Mouse (Mus musculus): ENCODE results near the gene Dgkd. TPM values are rescaled to one million over a fixed set of nuclear protein-coding genes. Genes with fewer than 3 reads are reported as not detected.
A peak's percentile ranks its signal among the peaks of the same experiment; 100 is the strongest.

Gene Dgkd
- total RNA-seq, 2 experiments from 2014 or later: 56.9 to 62.1 TPM

GRCm38 (mm10) chr1:87879494-87880325 is 26.6 kb downstream of the Dgkd start:
- intact Hi-C loops (cut with DNase I): loop anchor here (1.0 to 2.0 kb wide), 2 partner anchors 17 to 24 kb away; no protein-coding TSS in a partner anchor
- peak; percentile 91 to 93 for DNase-seq

GRCm38 (mm10) chr1:87880326-87880627 is 27.2 kb downstream of the Dgkd start:
- intact Hi-C loops (cut with DNase I): loop anchor here (2.0 kb wide), 1 partner anchor 17 kb away; no protein-coding TSS in a partner anchor

GRCm38 (mm10) chr1:87880856-87881255 is 27.8 kb downstream of the Dgkd start:
- intact Hi-C loops (cut with DNase I): loop anchor here (2.0 kb wide), 1 partner anchor 16 kb away; no protein-coding TSS in a partner anchor
- peak; percentile 59 to 70 for DNase-seq

More at GRCm38 (mm10) chr1:87880326-87880627, 27.2 kb downstream of the Dgkd start:
- no peak for DNase-seq

DNA sequence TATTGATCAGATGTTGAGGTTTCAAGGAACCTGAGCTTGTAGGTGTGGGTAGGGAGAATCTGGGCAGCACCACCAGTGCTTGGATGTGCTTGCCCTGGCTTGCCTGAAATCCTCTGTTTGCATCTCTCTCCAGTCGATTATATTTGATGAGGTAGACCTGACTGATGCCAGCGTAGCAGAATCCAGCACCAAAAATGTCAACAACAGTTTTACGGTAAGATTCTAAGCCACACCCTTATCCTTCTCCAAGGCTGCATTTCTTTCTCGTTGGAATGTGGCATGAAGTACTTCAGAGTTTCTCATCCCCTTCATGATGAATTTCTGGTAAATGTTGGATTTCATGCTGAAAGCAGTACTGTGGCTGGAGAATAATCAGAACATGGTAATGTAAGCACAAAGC is 28.6 kb downstream of the Dgkd start:
- intact Hi-C loops (cut with DNase I): loop anchor here (2.0 kb wide), 1 partner anchor 15 kb away; no protein-coding TSS in a partner anchor
- DNase-seq: no peak

GRCm38 (mm10) chr1:87882554-87882953 is 29.5 kb downstream of the Dgkd start:
- intact Hi-C loops (cut with DNase I): no loop called here
- DNase-seq: no peak

DNA sequence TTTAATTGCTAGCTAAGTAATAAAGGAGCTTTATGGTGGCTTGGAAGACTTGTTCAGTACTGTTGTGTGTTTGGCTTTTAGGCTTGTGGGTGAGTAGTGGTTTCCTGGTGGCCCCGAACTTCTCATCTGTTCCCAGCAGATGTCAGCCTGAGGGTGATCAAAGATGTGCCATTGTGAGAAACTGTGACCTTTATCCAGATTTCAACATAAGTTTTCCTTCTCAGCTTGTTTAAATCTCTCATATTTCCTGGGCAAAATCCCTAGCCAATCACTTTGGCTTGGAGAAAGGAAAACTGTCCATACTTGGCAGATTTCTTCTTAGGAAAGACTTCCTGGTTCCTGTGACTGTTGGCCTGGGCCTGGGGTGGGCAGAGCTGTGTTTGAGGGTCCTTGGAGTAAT is 37.9 kb downstream of the Dgkd start:
- DNase-seq: no peak
- intact Hi-C loops (cut with DNase I): no loop called here

- intact Hi-C loops (cut with DNase I): no loop called here
- DNase-seq: peak in 1 of 2 experiments; percentile 35
Measured at GRCm38 (mm10) chr1:87891634-87892033, 38.5 kb downstream of the Dgkd start.

- DNase-seq: no peak
- intact Hi-C loops (cut with DNase I): no loop called here
Measured at GRCm38 (mm10) chr1:87892499-87892898, 39.4 kb downstream of the Dgkd start.

DNA sequence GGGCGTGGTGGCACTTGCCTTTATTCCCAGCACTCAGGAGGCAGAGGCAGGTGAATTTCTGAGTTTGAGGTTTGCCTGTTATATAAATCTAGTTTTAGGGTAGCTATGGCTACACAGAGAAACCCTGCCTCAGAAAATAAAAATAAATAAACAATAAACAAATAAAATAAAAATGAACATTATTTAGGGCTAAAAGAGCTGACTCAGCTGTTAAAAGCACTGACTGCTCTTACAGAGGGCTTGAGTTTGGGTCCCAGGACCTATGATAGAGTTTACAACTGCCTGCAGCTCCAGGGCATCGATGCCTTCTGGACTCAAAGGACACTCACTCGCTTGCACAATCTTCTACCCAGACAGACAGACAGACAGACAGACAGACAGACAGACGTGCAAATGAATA is 40.3 kb downstream of the Dgkd start:
- intact Hi-C loops (cut with DNase I): no loop called here
- DNase-seq: no peak

DNA sequence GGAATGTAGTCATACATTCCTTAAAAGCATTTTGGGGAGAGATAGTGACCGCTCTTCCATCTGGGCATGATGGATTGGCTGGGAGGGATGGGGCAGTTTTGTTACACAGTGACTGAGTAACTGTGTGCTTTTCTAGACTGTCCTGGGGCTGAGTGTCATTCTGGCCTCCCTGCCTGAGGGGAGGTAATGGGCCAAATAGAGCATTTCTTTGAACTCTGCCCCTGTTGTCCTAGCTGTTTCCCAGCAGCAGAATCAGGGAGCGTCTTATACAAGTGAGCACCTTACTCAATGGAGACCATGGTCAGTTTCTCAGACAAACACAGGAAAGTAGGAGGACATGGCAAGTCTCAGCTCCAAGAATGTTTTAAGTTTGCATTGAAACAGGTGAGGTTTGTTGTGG is 43.8 kb downstream of the Dgkd start:
- intact Hi-C loops (cut with DNase I): loop anchor here (2.0 kb wide), 1 partner anchor 16 kb away; no protein-coding TSS in a partner anchor
- no peak for DNase-seq

DNA sequence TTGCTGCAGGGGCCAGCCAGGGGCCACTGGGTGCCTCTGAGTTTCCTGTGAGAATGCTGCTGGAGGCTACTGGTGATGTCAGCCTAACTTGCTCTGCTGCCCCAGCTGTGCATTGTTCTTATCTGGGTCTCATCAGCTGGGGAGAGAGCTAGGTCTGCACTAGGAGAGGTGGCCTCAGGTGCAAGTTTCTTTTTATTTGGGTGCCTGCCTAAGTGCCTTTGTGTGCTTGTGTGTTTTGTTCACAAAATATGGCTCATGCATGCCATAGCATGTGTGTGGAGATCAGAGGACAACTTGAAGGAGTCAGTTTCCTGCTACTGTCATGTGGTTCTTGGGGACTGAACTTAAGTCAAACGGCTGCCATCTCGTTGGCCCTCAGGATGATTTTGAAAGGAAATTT is 46.6 kb downstream of the Dgkd start:
- DNase-seq: no peak
- intact Hi-C loops (cut with DNase I): loop anchor here (2.0 kb wide), 1 partner anchor 47 kb away; the partner anchor contains the start of gene Dgkd

- intact Hi-C loops (cut with DNase I): loop anchor here (2.0 kb wide), 1 partner anchor 48 kb away; the partner anchor contains the start of gene Dgkd
- peak; percentile 76 for DNase-seq
Measured at GRCm38 (mm10) chr1:87900979-87901378, 47.9 kb downstream of the Dgkd start.

DNA sequence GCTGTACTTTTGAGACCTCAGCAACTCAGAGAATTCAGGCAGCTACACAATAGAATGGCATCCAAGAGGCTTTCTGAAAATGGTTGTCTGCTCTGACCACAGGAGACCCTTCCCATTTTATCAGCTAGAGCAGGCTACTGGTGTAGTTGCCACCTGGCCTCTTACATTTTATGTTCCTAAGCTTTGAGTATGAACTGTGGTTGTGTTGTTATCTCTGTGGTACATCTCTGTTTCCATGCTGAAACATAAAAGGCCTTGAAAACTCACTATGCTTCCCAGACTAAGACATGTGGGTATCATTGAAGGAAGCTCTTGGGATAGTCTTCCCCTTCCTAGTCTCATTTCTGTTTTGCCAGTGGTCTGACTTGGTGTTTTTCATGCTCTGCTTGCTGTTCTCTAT is 49.1 kb downstream of the Dgkd start:
- no peak for DNase-seq
- intact Hi-C loops (cut with DNase I): no loop called here

- intact Hi-C loops (cut with DNase I): no loop called here
- no peak for DNase-seq
Measured at GRCm38 (mm10) chr1:87906361-87906956, 53.4 kb downstream of the Dgkd start.

DNA sequence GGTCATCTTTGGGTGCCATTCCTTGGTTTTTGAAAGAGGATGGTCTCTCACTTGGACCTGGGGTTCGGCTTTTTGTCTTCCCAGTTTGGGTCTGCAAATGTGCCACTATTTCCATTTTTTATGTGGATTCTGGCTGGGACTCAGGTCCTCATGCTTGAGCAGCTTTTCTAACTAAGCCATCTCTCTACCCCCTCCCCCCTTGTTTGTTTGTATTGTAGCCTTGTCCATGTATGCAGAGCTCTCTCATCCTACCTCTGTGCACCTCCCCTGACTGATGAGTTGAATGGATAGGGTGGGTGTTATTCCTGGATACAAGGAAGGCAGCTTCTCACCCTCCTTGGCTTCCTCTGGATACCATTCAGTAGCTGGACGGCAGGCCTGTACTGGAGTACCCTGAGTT is 54.9 kb downstream of the Dgkd start:
- no peak for DNase-seq
- intact Hi-C loops (cut with DNase I): no loop called here

GRCm38 (mm10) chr1:87908736-87909135 is 55.6 kb downstream of the Dgkd start:
- intact Hi-C loops (cut with DNase I): no loop called here
- no peak for DNase-seq

- intact Hi-C loops (cut with DNase I): no loop called here
- DNase-seq: no peak
Measured at GRCm38 (mm10) chr1:87909565-87909964, 56.5 kb downstream of the Dgkd start.

DNA sequence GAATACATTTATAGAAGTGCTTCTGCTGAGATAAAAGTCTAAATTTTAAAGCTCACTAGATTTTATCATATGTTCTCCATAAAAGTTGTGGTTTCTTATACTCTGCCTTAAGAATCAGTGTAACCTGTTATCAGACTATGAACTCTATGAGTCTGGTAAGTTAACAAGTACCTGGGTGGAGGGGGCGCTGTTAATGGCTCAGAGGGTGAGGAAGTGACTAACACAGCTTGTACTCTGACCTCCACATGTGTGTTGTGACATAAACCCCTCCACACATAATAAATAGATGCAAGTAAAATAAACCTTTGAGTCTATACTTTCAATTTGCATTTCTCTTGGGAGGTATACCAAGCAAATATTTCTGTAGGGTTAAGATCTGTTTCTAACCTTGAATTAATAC is 57.3 kb downstream of the Dgkd start:
- DNase-seq: no peak
- intact Hi-C loops (cut with DNase I): no loop called here

- intact Hi-C loops (cut with DNase I): no loop called here
- DNase-seq: no peak
Measured at GRCm38 (mm10) chr1:87913356-87913755, 60.3 kb downstream of the Dgkd start.

- no peak for DNase-seq
- intact Hi-C loops (cut with DNase I): no loop called here
Measured at GRCm38 (mm10) chr1:87917361-87917760, 64.3 kb downstream of the Dgkd start.

DNA sequence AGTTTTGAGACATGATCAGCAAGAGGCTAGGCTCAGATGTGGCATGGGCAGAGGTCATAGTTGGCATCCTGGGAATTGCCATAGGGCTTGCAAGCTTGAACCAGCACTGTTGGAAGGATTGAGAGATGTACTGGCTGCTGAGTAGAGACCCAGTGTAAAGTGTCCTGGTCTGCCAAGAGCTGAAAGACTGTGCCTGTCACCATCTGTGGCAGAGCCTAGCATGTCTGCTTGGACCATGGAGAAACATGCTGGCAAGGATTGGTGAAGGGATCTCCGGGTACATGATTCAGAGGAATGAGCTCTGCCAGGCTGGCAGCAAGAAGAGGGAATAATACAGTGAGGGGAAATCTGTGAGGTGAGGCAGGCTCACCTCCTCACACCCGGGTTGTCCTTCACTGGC is 65.0 kb downstream of the Dgkd start:
- intact Hi-C loops (cut with DNase I): no loop called here
- no peak for DNase-seq

All from heart, postnatal 10 days (tissue).